Mouse (Mus musculus): ENCODE results near the gene Apod.

DNA sequence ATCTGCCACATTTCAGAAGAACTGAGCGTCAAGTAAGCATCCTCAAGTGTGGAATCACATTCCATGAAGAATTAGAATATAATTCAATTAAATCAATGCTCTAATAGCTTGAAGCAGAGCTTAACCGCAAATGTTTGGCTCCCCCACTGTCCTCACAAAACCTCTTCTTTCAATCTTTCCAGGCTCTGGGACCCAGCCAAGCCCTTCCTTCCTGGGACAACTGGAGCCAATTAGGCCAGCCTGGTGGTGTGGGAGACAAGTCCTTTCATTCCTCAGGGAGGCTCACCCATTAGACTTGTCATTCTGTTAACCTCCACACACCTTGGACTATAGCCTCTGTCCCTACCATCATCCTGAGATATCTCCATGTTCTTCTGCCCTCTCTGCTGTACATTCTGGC, 32.6 kb downstream of the Apod start:
- TF ChIP-seq CTCF (IDR thresholded peaks at IDR 0.05; ENCODE audit: low read depth) (no peak), EP300 (IDR thresholded peaks at IDR 0.05; ENCODE audit: low read depth) (no peak)

Measured in heart, postnatal 0 days (tissue).